Mouse (Mus musculus) forebrain, embryonic 10.5 days (tissue): ENCODE results near the gene Nipal3. TPM values are rescaled to one million over a fixed set of nuclear protein-coding genes. Genes with fewer than 3 reads are reported as not detected.

Experiments used
- microRNA counts: library from miRNA; unstranded; fragments of <30 nt; microRNA quantifications from one replicate; lab custom pipeline; 2017
- microRNA-seq: library from miRNA; unstranded; fragments of <30 nt; microRNA quantifications from one replicate; pipeline ENCODE4, GENCODE M21; 2017
- polyA plus RNA-seq: library from polyadenylated mRNA; unstranded; fragments of >200 nt; fragmentation: Nextera tagmentation; extraction: Ambion mirVana; gene quantifications from 2 replicates; pipeline ENCODE4 v1.2.1, GENCODE M21; 2016

Gene Nipal3
- polyA plus RNA-seq, 1 experiment from 2014 or later = 2.9 TPM

MicroRNAs encoded within 50 kb of the gene (microRNA counts, 519-probe panel; counts per million panel counts)
- microRNA mmu-miR-700 (lab: Ali Mortazavi, UCI) = 341 counts per million, percentile 65 among the panel's probes with 10 or more counts

Small RNAs within 50 kb of the gene (microRNA-seq; reads per million reads assigned to microRNA genes)
- gene Gm25317 = not detected
- gene Mir700 = 311 reads per million, percentile 60 among the genes with 10 or more reads in this experiment

Other genes starting within 250 kb of the Nipal3 start
- gene Clic4, start 222.2 kb downstream of the Nipal3 start, polyA plus RNA-seq = 210 and 227 TPM in 2 replicates
- gene Srrm1, start 141.7 kb downstream of the Nipal3 start, polyA plus RNA-seq = 235 and 240 TPM in 2 replicates
- gene Ncmap, start 96.8 kb downstream of the Nipal3 start, polyA plus RNA-seq = 0.40 and 0.52 TPM in 2 replicates
- gene Rcan3, start 61.2 kb downstream of the Nipal3 start, polyA plus RNA-seq = 10.4 and 10.7 TPM in 2 replicates
- gene Stpg1, start 248 bp downstream of the Nipal3 start, polyA plus RNA-seq = 0.16 and 0.32 TPM in 2 replicates
- gene Grhl3, start 78.6 kb upstream of the Nipal3 start, polyA plus RNA-seq = 3.4 and 3.9 TPM in 2 replicates
- gene Ifnlr1, start 191.2 kb upstream of the Nipal3 start, polyA plus RNA-seq = 0.37 and 0.61 TPM in 2 replicates
- gene Il22ra1, start 233.1 kb upstream of the Nipal3 start, polyA plus RNA-seq = not detected in 2 replicates